Mouse (Mus musculus) CH12.LX (cell line): ENCODE data around the gene Grtp1. TPM values are rescaled to one million over a fixed set of nuclear protein-coding genes. Genes with fewer than 3 reads are reported as not detected.
A peak's percentile ranks its signal among the peaks of the same experiment; 100 is the strongest.

Experiments used
- DNase-seq: peaks from one replicate; pipeline ENCODE4 v3.0.0-alpha.2; 2013; ENCODE audit errors: extremely low read depth
- H3K27ac ChIP-seq: 2 replicates; pipeline ENCODE4 v1.5.1; 2012; ENCODE audit warnings: low read depth, mild to moderate bottlenecking, control low read depth, moderate library complexity; ENCODE audit not compliant: insufficient read depth
- H3K27me3 ChIP-seq: replicated peaks from 2 replicates; pipeline ENCODE3; 2012; ENCODE audit warnings: inconsistent platforms
- H3K36me3 ChIP-seq, 2 experiments: replicated peaks in 1 of 2; 2 replicates each; pipeline versions ENCODE3 to v1.6.1; 2012; ENCODE audit warnings: inconsistent platforms in 1 of 2, low read length in 1 of 2, mild to moderate bottlenecking in 1 of 2, mixed read lengths in 1 of 2, moderate library complexity in 1 of 2; ENCODE audit not compliant: control insufficient read depth in 1 of 2, insufficient read depth in 1 of 2
- H3K4me1 ChIP-seq, 2 experiments: 2 replicates each; pipeline ENCODE4 v1.6.1; 2012; ENCODE audit warnings: inconsistent platforms in 1 of 2, moderate library complexity in 1 of 2; ENCODE audit not compliant: insufficient read depth in 2 of 2, control insufficient read depth in 1 of 2
- H3K4me2 ChIP-seq: 2 replicates; pipeline ENCODE4 v1.6.1; 2012; ENCODE audit warnings: low read depth, mild to moderate bottlenecking, control low read depth; ENCODE audit not compliant: poor library complexity, insufficient read depth, severe bottlenecking
- H3K4me3 ChIP-seq, 3 experiments: fragments of 150-350 bp in 1 of 3; sonication (generic) in 1 of 3; replicated peaks in 1 of 3; 2 replicates each; pipeline versions ENCODE3 to v1.5.1; 2011 to 2012; ENCODE audit warnings: low read depth in 2 of 3, low read length in 2 of 3, mild to moderate bottlenecking in 2 of 3, moderate library complexity in 2 of 3, control low read depth in 1 of 3, improper control_type of control experiment in 1 of 3, inconsistent platforms in 1 of 3, mixed read lengths in 1 of 3; ENCODE audit not compliant: poor library complexity in 1 of 3
- H3K79me2 ChIP-seq: replicated peaks from 2 replicates; pipeline ENCODE4 v1.6.1; 2012; ENCODE audit warnings: mild to moderate bottlenecking, moderate library complexity; ENCODE audit not compliant: control insufficient read depth, poor library complexity, insufficient read depth, severe bottlenecking; ENCODE audit errors: extremely low read depth
- H3K9ac ChIP-seq: 2 replicates; pipeline ENCODE4 v1.6.1; 2012; ENCODE audit warnings: low read depth, mild to moderate bottlenecking, control low read depth, moderate library complexity; ENCODE audit not compliant: insufficient read depth
- H3K9me3 ChIP-seq: replicated peaks from 2 replicates; pipeline ENCODE3; 2012; ENCODE audit warnings: low read length, inconsistent platforms, mixed read lengths
- CHD1 ChIP-seq: IDR thresholded peaks from 2 replicates; pipeline ENCODE4 v1.6.1; 2012; ENCODE audit warnings: low read depth, low read length, improper control_type of control experiment, inconsistent platforms
- CTCF ChIP-seq, 2 experiments: IDR thresholded peaks in 1 of 2; conservative IDR thresholded peaks in 1 of 2; 2 replicates each; pipeline ENCODE4 v1.5.1; 2011 to 2012; ENCODE audit warnings: low read depth in 2 of 2, low read length in 2 of 2, improper control_type of control experiment in 1 of 2, inconsistent platforms in 1 of 2, mild to moderate bottlenecking in 1 of 2, moderate library complexity in 1 of 2
- E2F4 ChIP-seq: IDR thresholded peaks from 2 replicates; pipeline ENCODE4 v1.6.1; 2011; ENCODE audit warnings: low read depth, low read length, improper control_type of control experiment; ENCODE audit not compliant: insufficient replicate concordance
- GABPA ChIP-seq: IDR thresholded peaks from 2 replicates; pipeline ENCODE4 v1.6.1; 2012; ENCODE audit warnings: low read depth, low read length, improper control_type of control experiment, inconsistent platforms; ENCODE audit not compliant: insufficient replicate concordance
- IRF4 ChIP-seq: IDR thresholded peaks from 2 replicates; pipeline ENCODE4 v1.6.1; 2014; ENCODE audit warnings: low read depth, mild to moderate bottlenecking, inconsistent platforms, low read length, improper control_type of control experiment
- JUN ChIP-seq: IDR thresholded peaks from 2 replicates; pipeline ENCODE4 v1.6.1; 2011; ENCODE audit warnings: low read depth, mild to moderate bottlenecking, low read length, improper control_type of control experiment, moderate library complexity; ENCODE audit not compliant: insufficient read depth
- JUND ChIP-seq: conservative IDR thresholded peaks from 2 replicates; pipeline ENCODE4 v1.6.1; 2011; ENCODE audit warnings: low read depth, low read length, improper control_type of control experiment
- KAT2A ChIP-seq: IDR thresholded peaks from 2 replicates; pipeline ENCODE4 v1.6.1; 2012; ENCODE audit warnings: low read length, improper control_type of control experiment, inconsistent platforms; ENCODE audit not compliant: insufficient replicate concordance
- MAFK ChIP-seq: IDR thresholded peaks from 2 replicates; pipeline ENCODE4 v1.6.1; 2011; ENCODE audit warnings: low read length, improper control_type of control experiment; ENCODE audit not compliant: insufficient replicate concordance
- MAZ ChIP-seq: IDR thresholded peaks from 2 replicates; pipeline ENCODE4 v1.6.1; 2012; ENCODE audit warnings: low read depth, mild to moderate bottlenecking, inconsistent platforms, low read length, improper control_type of control experiment, moderate library complexity
- MXI1 ChIP-seq: IDR thresholded peaks from 2 replicates; pipeline ENCODE4 v1.6.1; 2011; ENCODE audit warnings: mild to moderate bottlenecking, low read depth, low read length, improper control_type of control experiment
- MYC ChIP-seq: IDR thresholded peaks from 2 replicates; pipeline ENCODE4 v1.6.1; 2011; ENCODE audit warnings: low read depth, mild to moderate bottlenecking, improper control_type of control experiment, low read length
- POLR2A ChIP-seq: IDR thresholded peaks from 2 replicates; pipeline ENCODE4 v1.6.1; 2011; ENCODE audit warnings: low read depth, mild to moderate bottlenecking, improper control_type of control experiment, low read length
- POLR2AphosphoS2 ChIP-seq: IDR thresholded peaks from 2 replicates; pipeline ENCODE4 v1.6.1; 2011; ENCODE audit warnings: low read depth, low read length, improper control_type of control experiment
- RAD21 ChIP-seq: IDR thresholded peaks from 2 replicates; pipeline ENCODE4 v1.6.1; 2011; ENCODE audit warnings: low read depth, mild to moderate bottlenecking, low read length, improper control_type of control experiment, moderate library complexity
- SMC3 ChIP-seq: IDR thresholded peaks from 2 replicates; pipeline ENCODE4 v1.6.1; 2011; ENCODE audit warnings: low read depth, low read length, improper control_type of control experiment
- TBP ChIP-seq: conservative IDR thresholded peaks from 2 replicates; pipeline ENCODE4 v1.6.1; 2011; ENCODE audit warnings: low read depth, low read length, improper control_type of control experiment
- TCF12 ChIP-seq: IDR thresholded peaks from 2 replicates; pipeline ENCODE4 v1.6.1; 2014; ENCODE audit warnings: low read depth, mild to moderate bottlenecking, inconsistent platforms, low read length, improper control_type of control experiment
- USF1 ChIP-seq: IDR thresholded peaks from 2 replicates; pipeline ENCODE4 v1.6.1; 2014; ENCODE audit warnings: low read depth, mild to moderate bottlenecking, inconsistent platforms, low read length, improper control_type of control experiment
- ZNF384 ChIP-seq: IDR thresholded peaks from 2 replicates; pipeline ENCODE4 v1.6.1; 2012; ENCODE audit warnings: low read depth, low read length, improper control_type of control experiment, inconsistent platforms
- dilution Hi-C: fragments of 300-500 bp; cut with MboI; formaldehyde crosslinking; loops from 2 replicates; pipeline ENCODE4 v1.14.3; 2020; ENCODE audit warnings: low sequenced_read_pairs; ENCODE audit not compliant: extremely low pct_unique_long_range_greater_than_20kb, extremely low pct_ligation_motif_present
- in situ Hi-C: fragments of 300-500 bp; cut with MboI; formaldehyde crosslinking; loops from 3 replicates; pipeline ENCODE4 v1.14.3; 2019; ENCODE audit warnings: low sequenced_read_pairs, low pct_ligation_motif_present, low pct_unique_long_range_greater_than_20kb, mixed read lengths
- polyA plus RNA-seq: library from polyadenylated mRNA; unstranded; fragments of >175 nt; gene quantifications from 2 replicates; pipeline ENCODE4 v1.2.1, GENCODE M21; 2012; ENCODE audit warnings: low read depth; ENCODE audit not compliant: insufficient read length
- total RNA-seq, 2 experiments: library from RNA; depleted of rRNA; stranded (reverse); fragments of 300-350 nt in 1 of 2; fragments of >200 nt in 1 of 2; gene quantifications; 2 replicates each; pipeline ENCODE4 v1.2.3; 2012 to 2014

The Grtp1 gene
- total and polyA plus RNA-seq, 3 experiments = 0.04 to 0.13 TPM; not detected in 1

DNA sequence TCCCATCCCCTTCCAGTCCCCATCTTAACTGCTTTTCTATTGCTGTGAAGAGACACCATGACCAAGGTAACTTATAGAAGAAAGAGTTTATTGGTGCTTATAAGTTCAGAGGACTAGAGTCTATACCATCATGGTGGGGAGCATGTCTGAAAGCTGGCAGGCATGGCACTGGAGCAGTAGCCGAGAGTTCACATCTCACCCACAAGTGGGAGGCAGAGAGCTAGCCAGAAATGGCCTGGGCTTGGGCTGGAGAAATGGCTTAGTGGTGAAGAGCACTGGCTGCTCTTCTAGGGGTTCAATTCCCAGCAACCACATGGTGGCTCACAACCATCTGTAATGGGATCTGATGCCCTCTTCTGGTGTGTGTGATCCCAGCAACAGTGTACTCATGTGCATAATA lies 3.1 kb upstream of the Grtp1 start:
- Histone ChIP-seq H3K36me3 (no peaks in the 10 kb centered on the region), H3K4me1 (no peaks in the 10 kb centered on the region), H3K27ac (no peak overlapping the region), H3K4me3 (no peak overlapping the region), H3K79me2 (no peaks in the 10 kb centered on the region), H3K9me3 (peaks cover 11% of the 10 kb centered on the region), H3K4me2 (no peak overlapping the region), H3K9ac (no peak overlapping the region), H3K27me3 (peaks cover 83% of the 10 kb centered on the region)
- no peak for TF ChIP-seq TCF12
- TF ChIP-seq MXI1 = no peak
- peak; percentile 67 for TF ChIP-seq RAD21
- TF ChIP-seq TBP = no peak
- no peak for TF ChIP-seq GABPA
- no peak for TF ChIP-seq USF1
- peak in 1 of 2 experiments; percentile 69; a peak in 3 of 4 replicates for TF ChIP-seq CTCF (conservative IDR thresholded peaks at IDR 0.05 in 1 of 2, IDR thresholded peaks at IDR 0.05 in 1 of 2; ENCODE audit: low read depth in 2 of 2, low read length in 2 of 2)
- no peak for TF ChIP-seq CHD1
- TF ChIP-seq SMC3 = peak; percentile 73
- in situ Hi-C loops (loop anchor here (25.0 kb wide), 1 partner anchor 216 kb away; no protein-coding TSS in a partner anchor), dilution Hi-C loops (no loop called here)
- DNase-seq = peak; percentile 33

DNA sequence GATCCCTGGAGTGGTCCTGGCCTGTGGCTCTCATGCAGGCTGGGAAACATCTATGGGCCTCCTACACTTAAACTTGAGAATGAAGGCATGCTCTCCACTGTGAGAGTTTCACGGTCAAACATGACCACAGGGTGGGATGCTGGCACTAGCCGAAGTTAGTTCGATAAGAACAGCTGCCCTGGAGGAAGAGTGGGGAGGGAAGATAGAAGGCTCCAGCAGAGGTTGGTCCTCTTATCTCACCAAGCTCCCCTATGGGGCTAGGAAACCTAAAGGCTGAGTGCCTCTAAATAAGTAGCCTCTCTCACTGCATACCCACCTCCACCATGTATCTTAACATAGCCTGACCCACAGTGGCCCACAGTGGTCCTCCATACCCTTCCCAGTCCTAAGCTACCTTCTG lies 2.4 kb upstream of the Grtp1 start:
- Histone ChIP-seq H3K36me3 (no peaks in the 10 kb centered on the region), H3K4me3 (no peak overlapping the region), H3K79me2 (no peaks in the 10 kb centered on the region), H3K9ac (no peak overlapping the region), H3K27me3 (peaks cover 81% of the 10 kb centered on the region), H3K4me1 (no peaks in the 10 kb centered on the region), H3K27ac (no peak overlapping the region), H3K4me2 (no peak overlapping the region), H3K9me3 (peaks cover 11% of the 10 kb centered on the region)
- in situ Hi-C loops (loop anchor here (25.0 kb wide), 1 partner anchor 216 kb away; no protein-coding TSS in a partner anchor), dilution Hi-C loops (no loop called here)
- no peak for TF ChIP-seq JUN
- no peak for TF ChIP-seq POLR2A
- DNase-seq = no peak

DNA sequence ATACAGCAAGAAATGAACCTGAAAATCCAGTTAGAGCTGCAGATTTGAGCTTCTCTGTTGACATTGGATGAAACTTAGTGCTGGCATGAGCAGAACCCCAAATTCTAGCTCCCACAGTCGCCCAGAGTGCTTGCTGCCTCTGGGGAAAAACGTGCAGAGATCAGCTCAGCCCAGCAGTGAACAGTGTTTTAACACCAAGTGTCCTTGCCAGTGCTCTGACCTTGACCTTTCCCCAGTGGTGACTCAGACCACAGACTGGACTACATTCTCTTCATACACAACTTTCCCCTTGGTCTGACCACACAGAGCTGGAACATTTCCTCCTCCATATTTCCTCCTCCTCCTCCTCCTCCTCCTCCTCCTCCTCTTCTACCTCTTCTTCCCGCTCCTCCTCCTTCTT lies 1.6 kb upstream of the Grtp1 start:
- no peak for TF ChIP-seq MAZ
- no peak for TF ChIP-seq JUND
- TF ChIP-seq E2F4 = no peak
- TF ChIP-seq TBP = no peak
- TF ChIP-seq KAT2A = no peak
- no peak for TF ChIP-seq MYC
- no peak for TF ChIP-seq IRF4
- TF ChIP-seq POLR2AphosphoS2 = no peak
- TF ChIP-seq MAFK = no peak
- no peak for TF ChIP-seq RAD21
- TF ChIP-seq ZNF384 = no peak
- TF ChIP-seq, all 38 proteins: peak for 0
- Histone ChIP-seq H3K9ac (no peak overlapping the region), H3K79me2 (no peaks in the 10 kb centered on the region), H3K9me3 (peaks cover 11% of the 10 kb centered on the region), H3K4me2 (no peak overlapping the region), H3K36me3 (no peaks in the 10 kb centered on the region), H3K4me1 (no peaks in the 10 kb centered on the region), H3K27ac (no peak overlapping the region), H3K4me3 (no peak overlapping the region), H3K27me3 (peaks cover 81% of the 10 kb centered on the region)
- in situ Hi-C loops = loop anchor here (25.0 kb wide), 1 partner anchor 215 kb away; no protein-coding TSS in a partner anchor
- dilution Hi-C loops = no loop called here
- no peak for DNase-seq
